Comparison of ENCODE assay signal across 14 mouse cellular contexts in genomic region chr3:147991738-147992137, GRCm38 (mm10).
"Had no signal": no experiment of that assay in that cellular context is flagged by ENCODE, and none has a peak within 500 bp of the region (broad histone marks: within the 10 kb centered on the region; RNA-seq: fewer than 3 reads in every experiment).

No protein-coding gene starts in this region.

- H3K4me2 ChIP-seq: liver, embryonic 12.5 days had no signal

- ATAC-seq: liver, embryonic 12.5 days had no signal

- H3K36me3 ChIP-seq: limb, embryonic 12.5 days; liver, embryonic 12.5 days; midbrain, embryonic 10.5 days; neural tube, embryonic 15.5 days had no signal

- H3K27me3 ChIP-seq: limb, embryonic 12.5 days; liver, embryonic 12.5 days; neural tube, embryonic 15.5 days had no signal

- H3K9me3 ChIP-seq: limb, embryonic 12.5 days; liver, embryonic 12.5 days; midbrain, embryonic 10.5 days; neural tube, embryonic 15.5 days had no signal

- H3K4me3 ChIP-seq: limb, embryonic 12.5 days; liver, embryonic 12.5 days; midbrain, embryonic 10.5 days; myocyte; neural tube, embryonic 15.5 days had no signal

- DNase-seq: kidney, postnatal 10 days; lung, embryonic 14.5 days; lung, postnatal 10 days; lung, postnatal 4 days; right cerebral cortex, adult 18-20 months; spleen, adult 18-20 months; thymus, adult 18-20 months; thymus, postnatal 14 days had no signal

- H3K27ac ChIP-seq: left cerebral cortex, adult 2 months; limb, embryonic 12.5 days; liver, embryonic 12.5 days; midbrain, embryonic 10.5 days; neural tube, embryonic 15.5 days had no signal

- H3K4me1 ChIP-seq: liver, embryonic 12.5 days; neural tube, embryonic 15.5 days had no signal

- H3K9ac ChIP-seq: limb, embryonic 12.5 days; liver, embryonic 12.5 days; lung, embryonic 14.5 days had no signal
